Mouse (Mus musculus): ENCODE measurements around the gene Trim13. TPM values are rescaled to one million over a fixed set of nuclear protein-coding genes. Genes with fewer than 3 reads are reported as not detected.
"Not testable (repeated sequence)": the region's sequence is repeated elsewhere in the genome, so short reads cannot be mapped to it uniquely, and the experiment has no call there.

Trim13 gene
- 21.2 and 21.4 TPM in 2 replicates for polyA plus RNA-seq (2015; fragmentation: Nextera tagmentation; extraction: Ambion mirVana)

- Histone ChIP-seq H3K4me2 (peak within 1 kb of the TSS; percentile 47), H3K9ac (no peak within 1 kb of the TSS), H3K4me3 (peak within 1 kb of the TSS; percentile 70), H3K9me3 (no peaks in the 10 kb centered on the region), H3K36me3 (peaks cover 4% of the 10 kb centered on the region; the same call in 1 of the 2 replicates), H3K4me1 (peaks cover 10% of the 10 kb centered on the region; the same call in 1 of the 2 replicates), H3K27ac (no peak within 1 kb of the TSS), H3K27me3 (no peaks in the 10 kb centered on the region)
- ATAC-seq (ENCODE audit: insufficient number of reproducible peaks, low FRiP score, low TSS enrichment, low read depth) = no peak
- WGBS = 55% methylated on average over 5 of the region's 5 CpGs
Measured at GRCm38 (mm10) chr14:61597968-61598367, at the start of gene Trim13. Gene Trim13, plus strand, starts transcription at chr14:61598247.

- no peak overlapping the region for H3K27ac ChIP-seq
- 81% methylated on average over 1 of the region's 1 CpGs for WGBS
Measured at GRCm38 (mm10) chr14:61548614-61549013, 49.4 kb upstream of the Trim13 start.

GRCm38 (mm10) chr14:61555931-61556288 is 42.1 kb upstream of the Trim13 start:
- Histone ChIP-seq H3K9ac (peak overlapping the region; percentile 61), H3K27ac (peak overlapping the region; percentile 81), H3K4me3 (peak overlapping the region; percentile 76), H3K27me3 (no peaks in the 10 kb centered on the region), H3K4me2 (peak overlapping the region; percentile 93), H3K9me3 (no peaks in the 10 kb centered on the region), H3K36me3 (no peaks in the 10 kb centered on the region), H3K4me1 (peaks cover 8% of the 10 kb centered on the region; the same call in 1 of the 2 replicates)
- WGBS = 5% methylated on average over 6 of the region's 6 CpGs
- no peak for ATAC-seq (ENCODE audit: insufficient number of reproducible peaks, low FRiP score, low TSS enrichment, low read depth)

More at GRCm38 (mm10) chr14:61548614-61549013, 49.4 kb upstream of the Trim13 start:
- Histone ChIP-seq H3K9ac (no peak overlapping the region), H3K9me3 (no peaks in the 10 kb centered on the region), H3K36me3 (peaks cover 14% of the 10 kb centered on the region), H3K4me1 (no peaks in the 10 kb centered on the region), H3K4me2 (no peak overlapping the region), H3K4me3 (no peak overlapping the region), H3K27me3 (no peaks in the 10 kb centered on the region)
- ATAC-seq (ENCODE audit: insufficient number of reproducible peaks, low FRiP score, low TSS enrichment, low read depth) = no peak

GRCm38 (mm10) chr14:61556289-61557147 is 41.5 kb upstream of the Trim13 start, which contains the start of gene Spryd7:
Gene Spryd7, minus strand, starts transcription at chr14:61556886.
- Histone ChIP-seq H3K4me2 (peak within 1 kb of the TSS; percentile 93), H3K9ac (peak within 1 kb of the TSS; percentile 61), H3K4me1 (peaks cover 8% of the 10 kb centered on the region; the same call in 1 of the 2 replicates), H3K27ac (peak within 1 kb of the TSS; percentile 81), H3K36me3 (no peaks in the 10 kb centered on the region), H3K27me3 (no peaks in the 10 kb centered on the region), H3K9me3 (no peaks in the 10 kb centered on the region), H3K4me3 (peak within 1 kb of the TSS; percentile 76)
- ATAC-seq (ENCODE audit: insufficient number of reproducible peaks, low FRiP score, low TSS enrichment, low read depth) = peak; percentile 99
- under 1% methylated on average over 72 of the region's 72 CpGs for WGBS

GRCm38 (mm10) chr14:61558901-61559300 is 39.1 kb upstream of the Trim13 start:
- Histone ChIP-seq H3K4me2 (no peak overlapping the region), H3K27ac (no peak overlapping the region), H3K27me3 (no peaks in the 10 kb centered on the region), H3K4me1 (peaks cover 8% of the 10 kb centered on the region; the same call in 1 of the 2 replicates), H3K9ac (no peak overlapping the region), H3K9me3 (no peaks in the 10 kb centered on the region), H3K4me3 (no peak overlapping the region), H3K36me3 (no peaks in the 10 kb centered on the region)
- 83% methylated on average over 6 of the region's 6 CpGs for WGBS
- no peak for ATAC-seq (ENCODE audit: insufficient number of reproducible peaks, low FRiP score, low TSS enrichment, low read depth)

GRCm38 (mm10) chr14:61559856-61560255 is 38.2 kb upstream of the Trim13 start:
- WGBS = 57% methylated on average over 3 of the region's 3 CpGs
- no peak overlapping the region for H3K4me2 ChIP-seq
- H3K4me1 ChIP-seq = peaks cover 8% of the 10 kb centered on the region; the same call in 1 of the 2 replicates
- H3K27me3 ChIP-seq = no peaks in the 10 kb centered on the region
- no peak overlapping the region for H3K4me3 ChIP-seq
- H3K9ac ChIP-seq = no peak overlapping the region
- no peak for ATAC-seq (ENCODE audit: insufficient number of reproducible peaks, low FRiP score, low TSS enrichment, low read depth)
- H3K27ac ChIP-seq = no peak overlapping the region
- no peaks in the 10 kb centered on the region for H3K9me3 ChIP-seq
- H3K36me3 ChIP-seq = no peaks in the 10 kb centered on the region

GRCm38 (mm10) chr14:61566211-61566610 is 31.8 kb upstream of the Trim13 start:
- H3K36me3 ChIP-seq; H3K4me1 ChIP-seq; H3K9ac ChIP-seq; H3K9me3 ChIP-seq; H3K4me2 ChIP-seq; H3K27me3 ChIP-seq; H3K27ac ChIP-seq; ATAC-seq (ENCODE audit: insufficient number of reproducible peaks, low FRiP score, low TSS enrichment, low read depth); H3K4me3 ChIP-seq: not testable (repeated sequence)
- WGBS = 91% methylated on average over 4 of the region's 4 CpGs

GRCm38 (mm10) chr14:61569344-61569743 is 28.7 kb upstream of the Trim13 start:
- H3K9me3 ChIP-seq = no peaks in the 10 kb centered on the region
- no peak overlapping the region for H3K9ac ChIP-seq
- no peaks in the 10 kb centered on the region for H3K27me3 ChIP-seq
- no peak for ATAC-seq (ENCODE audit: insufficient number of reproducible peaks, low FRiP score, low TSS enrichment, low read depth)
- no peaks in the 10 kb centered on the region for H3K36me3 ChIP-seq
- no peak overlapping the region for H3K27ac ChIP-seq
- H3K4me2 ChIP-seq = no peak overlapping the region
- H3K4me3 ChIP-seq = no peak overlapping the region
- 57% methylated on average over 2 of the region's 2 CpGs for WGBS
- no peaks in the 10 kb centered on the region for H3K4me1 ChIP-seq

GRCm38 (mm10) chr14:61571366-61571765 is 26.7 kb upstream of the Trim13 start:
- Histone ChIP-seq H3K9me3 (no peaks in the 10 kb centered on the region), H3K36me3 (no peaks in the 10 kb centered on the region), H3K9ac (no peak overlapping the region), H3K4me1 (no peaks in the 10 kb centered on the region), H3K27ac (no peak overlapping the region), H3K27me3 (no peaks in the 10 kb centered on the region), H3K4me3 (no peak overlapping the region), H3K4me2 (peak overlapping the region; percentile 2; the same call in 1 of the 2 replicates)
- no peak for ATAC-seq (ENCODE audit: insufficient number of reproducible peaks, low FRiP score, low TSS enrichment, low read depth)
- WGBS = 7% methylated on average over 4 of the region's 4 CpGs

GRCm38 (mm10) chr14:61572131-61572530 is 25.9 kb upstream of the Trim13 start:
- ATAC-seq (ENCODE audit: insufficient number of reproducible peaks, low FRiP score, low TSS enrichment, low read depth) = no peak
- Histone ChIP-seq H3K36me3 (no peaks in the 10 kb centered on the region), H3K4me3 (no peak overlapping the region), H3K27ac (no peak overlapping the region), H3K9me3 (no peaks in the 10 kb centered on the region), H3K27me3 (no peaks in the 10 kb centered on the region), H3K4me1 (no peaks in the 10 kb centered on the region), H3K4me2 (no peak overlapping the region), H3K9ac (no peak overlapping the region)
- 71% methylated on average over 2 of the region's 2 CpGs for WGBS

GRCm38 (mm10) chr14:61575066-61575465 is 23.0 kb upstream of the Trim13 start:
- Histone ChIP-seq H3K4me2 (no peak overlapping the region), H3K27me3 (no peaks in the 10 kb centered on the region), H3K27ac (no peak overlapping the region), H3K9ac (no peak overlapping the region), H3K4me3 (no peak overlapping the region), H3K4me1 (no peaks in the 10 kb centered on the region), H3K36me3 (no peaks in the 10 kb centered on the region), H3K9me3 (no peaks in the 10 kb centered on the region)
- WGBS = 87% methylated on average over 10 of the region's 10 CpGs
- no peak for ATAC-seq (ENCODE audit: insufficient number of reproducible peaks, low FRiP score, low TSS enrichment, low read depth)

GRCm38 (mm10) chr14:61575941-61576340 is 22.1 kb upstream of the Trim13 start:
- no peak overlapping the region for H3K4me3 ChIP-seq
- H3K36me3 ChIP-seq = no peaks in the 10 kb centered on the region
- 82% methylated on average over 8 of the region's 8 CpGs for WGBS
- no peaks in the 10 kb centered on the region for H3K4me1 ChIP-seq
- no peaks in the 10 kb centered on the region for H3K9me3 ChIP-seq
- H3K27ac ChIP-seq = no peak overlapping the region
- no peak overlapping the region for H3K4me2 ChIP-seq
- no peak overlapping the region for H3K9ac ChIP-seq
- no peak for ATAC-seq (ENCODE audit: insufficient number of reproducible peaks, low FRiP score, low TSS enrichment, low read depth)
- no peaks in the 10 kb centered on the region for H3K27me3 ChIP-seq
